Mouse (Mus musculus) hindbrain, embryonic 13.5 days (tissue): ENCODE measurements around the gene Zfp692. TPM values are rescaled to one million over a fixed set of nuclear protein-coding genes. Genes with fewer than 3 reads are reported as not detected.

Experiments used
- ATAC-seq: fragments of 200-750 bp; cut with Nextera tagmentation; 2 replicates; pipeline ENCODE4 v1.8.0; 2017; ENCODE audit warnings: moderate TSS enrichment; ENCODE audit not compliant: low FRiP score
- H3K27ac ChIP-seq: fragments of 300-500 bp; sonication (generic); 2 replicates; pipeline ENCODE4 v1.5.1; 2015; ENCODE audit warnings: inconsistent platforms, mild to moderate bottlenecking, moderate library complexity
- H3K27me3 ChIP-seq: fragments of 300-500 bp; sonication (generic); 2 replicates; pipeline ENCODE4 v1.6.1; 2015; ENCODE audit warnings: mild to moderate bottlenecking, inconsistent platforms
- H3K36me3 ChIP-seq: fragments of 300-500 bp; sonication (generic); 2 replicates; pipeline ENCODE4 v1.6.1; 2015; ENCODE audit warnings: mild to moderate bottlenecking, inconsistent platforms
- H3K4me1 ChIP-seq: fragments of 300-500 bp; sonication (generic); replicated peaks from 2 replicates; pipeline ENCODE4 v1.6.1; 2015; ENCODE audit warnings: inconsistent platforms
- H3K4me2 ChIP-seq: fragments of 300-500 bp; sonication (generic); 2 replicates; pipeline ENCODE4 v1.6.1; 2015; ENCODE audit warnings: inconsistent platforms, mild to moderate bottlenecking, moderate library complexity
- H3K4me3 ChIP-seq: fragments of 300-500 bp; sonication (generic); 2 replicates; pipeline ENCODE4 v1.5.1; 2015; ENCODE audit warnings: mild to moderate bottlenecking, inconsistent platforms
- H3K9ac ChIP-seq: fragments of 300-500 bp; sonication (generic); 2 replicates; pipeline ENCODE4 v1.6.1; 2015; ENCODE audit warnings: mild to moderate bottlenecking, inconsistent platforms
- H3K9me3 ChIP-seq: fragments of 300-500 bp; sonication (generic); 2 replicates; pipeline ENCODE4 v1.6.1; 2016; ENCODE audit warnings: inconsistent platforms
- WGBS: fragments of 180-500 bp; shearing (Covaris S2); methylation state at CpG from one replicate; pipeline ENCODE4 v1.1.7; 2015; 5-methylcytosine and 5-hydroxymethylcytosine counted together
- polyA plus RNA-seq: library from polyadenylated mRNA; unstranded; fragments of >200 nt; fragmentation: Nextera tagmentation; extraction: Ambion mirVana; gene quantifications from 2 replicates; pipeline ENCODE4 v1.2.1, GENCODE M21; 2015

Gene Zfp692
- polyA plus RNA-seq: 26.7 and 27.1 TPM in 2 replicates

GRCm38 (mm10) chr11:58306860-58307308 is at the start of gene Zfp692:
Gene Zfp692, plus strand, starts transcription at chr11:58307069.
- H3K27ac ChIP-seq: peak within 1 kb of the TSS; percentile 79
- peak within 1 kb of the TSS; percentile 54 for H3K4me3 ChIP-seq
- peak within 1 kb of the TSS; percentile 77 for H3K9ac ChIP-seq
- 0% methylated on average over 34 of the region's 34 CpGs for WGBS
- H3K27me3 ChIP-seq: no peaks in the 10 kb centered on the region
- H3K4me1 ChIP-seq: peaks cover 26% of the 10 kb centered on the region
- H3K4me2 ChIP-seq: peak within 1 kb of the TSS; percentile 92
- no peaks in the 10 kb centered on the region for H3K9me3 ChIP-seq
- H3K36me3 ChIP-seq: peaks cover 11% of the 10 kb centered on the region; the same call in 1 of the 2 replicates
- ATAC-seq: peak; percentile 87

- Histone ChIP-seq H3K4me1 (no peaks in the 10 kb centered on the region), H3K4me3 (no peak overlapping the region), H3K27ac (no peak overlapping the region), H3K27me3 (no peaks in the 10 kb centered on the region), H3K4me2 (no peak overlapping the region), H3K9me3 (no peaks in the 10 kb centered on the region), H3K36me3 (no peaks in the 10 kb centered on the region), H3K9ac (no peak overlapping the region)
- ATAC-seq: no peak
- WGBS: 82% methylated on average over 5 of the region's 5 CpGs
Observed at GRCm38 (mm10) chr11:58257816-58258215, 49.1 kb upstream of the Zfp692 start.

GRCm38 (mm10) chr11:58260156-58260555 is 46.7 kb upstream of the Zfp692 start:
- no peaks in the 10 kb centered on the region for H3K4me1 ChIP-seq
- ATAC-seq: no peak

GRCm38 (mm10) chr11:58261826-58262225 is 45.0 kb upstream of the Zfp692 start:
- no peaks in the 10 kb centered on the region for H3K27me3 ChIP-seq
- WGBS: 92% methylated on average over 4 of the region's 4 CpGs
- H3K9me3 ChIP-seq: no peaks in the 10 kb centered on the region
- no peak overlapping the region for H3K27ac ChIP-seq
- H3K4me3 ChIP-seq: no peak overlapping the region
- H3K36me3 ChIP-seq: no peaks in the 10 kb centered on the region
- no peak overlapping the region for H3K4me2 ChIP-seq
- no peaks in the 10 kb centered on the region for H3K4me1 ChIP-seq
- no peak overlapping the region for H3K9ac ChIP-seq
- no peak for ATAC-seq

More at GRCm38 (mm10) chr11:58260156-58260555, 46.7 kb upstream of the Zfp692 start:
- Histone ChIP-seq H3K27ac (no peak overlapping the region), H3K9me3 (no peaks in the 10 kb centered on the region), H3K4me2 (no peak overlapping the region), H3K36me3 (no peaks in the 10 kb centered on the region), H3K9ac (no peak overlapping the region), H3K4me3 (no peak overlapping the region), H3K27me3 (no peaks in the 10 kb centered on the region)
- WGBS: 95% methylated on average over 4 of the region's 4 CpGs

- Histone ChIP-seq H3K36me3 (no peaks in the 10 kb centered on the region), H3K4me2 (no peak overlapping the region), H3K9me3 (no peaks in the 10 kb centered on the region), H3K27ac (no peak overlapping the region), H3K9ac (no peak overlapping the region), H3K4me3 (no peak overlapping the region), H3K27me3 (no peaks in the 10 kb centered on the region), H3K4me1 (no peaks in the 10 kb centered on the region)
- WGBS: 95% methylated on average over 3 of the region's 3 CpGs
- ATAC-seq: no peak
Observed at GRCm38 (mm10) chr11:58262336-58262735, 44.5 kb upstream of the Zfp692 start.

- ATAC-seq: no peak
- no peaks in the 10 kb centered on the region for H3K4me1 ChIP-seq
- no peak overlapping the region for H3K9ac ChIP-seq
- no peak overlapping the region for H3K4me2 ChIP-seq
- WGBS: 84% methylated on average over 2 of the region's 2 CpGs
- no peaks in the 10 kb centered on the region for H3K27me3 ChIP-seq
- H3K27ac ChIP-seq: no peak overlapping the region
- no peak overlapping the region for H3K4me3 ChIP-seq
- no peaks in the 10 kb centered on the region for H3K36me3 ChIP-seq
- H3K9me3 ChIP-seq: no peaks in the 10 kb centered on the region
Observed at GRCm38 (mm10) chr11:58263516-58263915, 43.4 kb upstream of the Zfp692 start.

GRCm38 (mm10) chr11:58264546-58264945 is 42.3 kb upstream of the Zfp692 start:
- Histone ChIP-seq H3K4me1 (no peaks in the 10 kb centered on the region), H3K4me3 (no peak overlapping the region), H3K4me2 (no peak overlapping the region), H3K27me3 (no peaks in the 10 kb centered on the region), H3K9ac (no peak overlapping the region), H3K9me3 (no peaks in the 10 kb centered on the region), H3K36me3 (no peaks in the 10 kb centered on the region), H3K27ac (no peak overlapping the region)
- WGBS: 88% methylated on average over 9 of the region's 9 CpGs
- ATAC-seq: no peak

- 89% methylated on average over 3 of the region's 3 CpGs for WGBS
- Histone ChIP-seq H3K4me3 (no peak overlapping the region), H3K9ac (no peak overlapping the region), H3K9me3 (no peaks in the 10 kb centered on the region), H3K27me3 (no peaks in the 10 kb centered on the region), H3K27ac (no peak overlapping the region), H3K36me3 (no peaks in the 10 kb centered on the region), H3K4me2 (no peak overlapping the region), H3K4me1 (no peaks in the 10 kb centered on the region)
- ATAC-seq: no peak
Observed at GRCm38 (mm10) chr11:58268285-58268684, 38.6 kb upstream of the Zfp692 start.

GRCm38 (mm10) chr11:58274572-58274971 is 32.3 kb upstream of the Zfp692 start, which contains the start of gene 4930438A08Rik:
Gene 4930438A08Rik, plus strand, starts transcription at chr11:58274799.
- Histone ChIP-seq H3K9ac (no peak within 1 kb of the TSS), H3K4me1 (no peaks in the 10 kb centered on the region), H3K27me3 (no peaks in the 10 kb centered on the region), H3K9me3 (no peaks in the 10 kb centered on the region), H3K36me3 (no peaks in the 10 kb centered on the region), H3K4me3 (no peak within 1 kb of the TSS), H3K27ac (no peak within 1 kb of the TSS), H3K4me2 (no peak within 1 kb of the TSS)
- no peak for ATAC-seq
- WGBS: 65% methylated on average over 2 of the region's 2 CpGs

- H3K4me3 ChIP-seq: no peak overlapping the region
- no peak overlapping the region for H3K4me2 ChIP-seq
- 79% methylated on average over 4 of the region's 4 CpGs for WGBS
- no peaks in the 10 kb centered on the region for H3K9me3 ChIP-seq
- no peak overlapping the region for H3K9ac ChIP-seq
- H3K4me1 ChIP-seq: no peaks in the 10 kb centered on the region
- H3K27me3 ChIP-seq: no peaks in the 10 kb centered on the region
- H3K36me3 ChIP-seq: no peaks in the 10 kb centered on the region
- no peak overlapping the region for H3K27ac ChIP-seq
- no peak for ATAC-seq
Observed at GRCm38 (mm10) chr11:58275756-58276155, 31.1 kb upstream of the Zfp692 start.

- Histone ChIP-seq H3K4me3 (no peak overlapping the region), H3K4me1 (no peaks in the 10 kb centered on the region), H3K9me3 (no peaks in the 10 kb centered on the region), H3K27me3 (no peaks in the 10 kb centered on the region), H3K4me2 (no peak overlapping the region), H3K36me3 (no peaks in the 10 kb centered on the region), H3K9ac (no peak overlapping the region), H3K27ac (no peak overlapping the region)
- WGBS: 88% methylated on average over 13 of the region's 13 CpGs
- no peak for ATAC-seq
Observed at GRCm38 (mm10) chr11:58281970-58282496, 24.8 kb upstream of the Zfp692 start.

GRCm38 (mm10) chr11:58282518-58282917 is 24.4 kb upstream of the Zfp692 start:
- no peaks in the 10 kb centered on the region for H3K27me3 ChIP-seq
- no peaks in the 10 kb centered on the region for H3K9me3 ChIP-seq
- ATAC-seq: no peak
- 88% methylated on average over 5 of the region's 5 CpGs for WGBS
- H3K27ac ChIP-seq: no peak overlapping the region
- H3K4me3 ChIP-seq: no peak overlapping the region
- no peak overlapping the region for H3K9ac ChIP-seq
- H3K36me3 ChIP-seq: no peaks in the 10 kb centered on the region
- H3K4me2 ChIP-seq: no peak overlapping the region
- H3K4me1 ChIP-seq: no peaks in the 10 kb centered on the region

GRCm38 (mm10) chr11:58289992-58290682 is 16.7 kb upstream of the Zfp692 start:
- WGBS: 79% methylated on average over 9 of the region's 9 CpGs
- Histone ChIP-seq H3K4me3 (no peak overlapping the region), H3K9me3 (0 out of 2 replicates have a peak, but pooled peaks cover 3% of the 10 kb centered on the region), H3K27ac (no peak overlapping the region), H3K4me1 (no peaks in the 10 kb centered on the region), H3K9ac (no peak overlapping the region), H3K4me2 (no peak overlapping the region), H3K36me3 (no peaks in the 10 kb centered on the region), H3K27me3 (no peaks in the 10 kb centered on the region)
- ATAC-seq: no peak
